Mouse (Mus musculus) erythroid progenitor cell, adult 5-6 weeks (primary cell): Measurements from ENCODE around the gene Tpd52l2. TPM values are rescaled to one million over a fixed set of nuclear protein-coding genes. Genes with fewer than 3 reads are reported as not detected.

Experiments
- ATAC-seq: replicated peaks from 2 replicates; pipeline ENCODE4 v1.8.0; 2016; ENCODE audit warnings: moderate number of reproducible peaks, mild to moderate bottlenecking, moderate TSS enrichment, inconsistent platforms; ENCODE audit not compliant: poor library complexity, low FRiP score, severe bottlenecking
- total RNA-seq, 2 experiments: library from RNA; stranded (forward) in 1 of 2; stranded (reverse) in 1 of 2; fragments of 150-400 nt in 1 of 2; fragments of 186-747, 209-891 nt in 1 of 2; gene quantifications; 2 replicates each; pipeline versions ENCODE4 v1.2.3 to v1.2.4; 2015 to 2017; ENCODE audit warnings: low replicate concordance in 2 of 2

Tpd52l2 gene
- total RNA-seq (2015; ENCODE audit: low replicate concordance) (19.8 and 23.5 TPM in 2 replicates), total RNA-seq (2017; ENCODE audit: low replicate concordance) (45.3 and 90.6 TPM in 2 replicates)

DNA sequence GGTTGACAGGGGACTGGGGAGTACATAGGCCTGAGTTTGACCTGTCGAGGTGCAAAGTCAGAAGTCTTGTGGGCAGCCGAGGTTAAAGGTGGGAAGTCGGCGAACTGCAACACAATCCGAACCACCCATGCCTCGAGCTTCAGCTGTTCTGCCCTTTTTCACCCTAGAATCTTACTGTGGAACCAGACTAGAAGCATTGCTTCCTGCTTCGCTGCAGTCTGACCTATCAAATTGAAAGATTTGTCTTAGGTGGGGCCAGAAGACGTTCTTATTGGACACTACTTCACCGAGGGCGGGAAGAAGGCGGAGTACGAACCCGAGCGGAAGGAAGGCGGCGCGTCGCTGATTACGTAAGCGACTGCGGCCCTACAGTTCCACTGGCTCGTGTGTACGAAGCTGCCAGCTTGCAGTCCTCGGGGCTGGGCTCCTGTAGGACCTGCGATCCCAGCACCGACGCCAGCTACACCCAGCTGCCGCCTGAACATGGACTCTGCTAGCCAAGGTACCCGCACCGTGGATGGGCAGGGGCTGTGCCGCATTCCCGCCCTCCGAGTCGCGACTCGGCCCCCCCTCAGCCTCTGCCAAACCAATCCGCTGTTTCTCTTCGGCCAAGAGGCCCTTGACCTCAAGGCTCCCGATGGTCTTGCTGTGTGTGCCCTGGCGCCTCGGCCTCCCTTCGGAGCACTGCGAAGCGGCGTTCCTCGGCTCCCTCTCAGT, at the start of gene Tpd52l2:
Gene Tpd52l2 (plus strand): TSS at position 312 of the 717 bp plus-strand sequence.
- ATAC-seq, result peak; percentile 89

DNA sequence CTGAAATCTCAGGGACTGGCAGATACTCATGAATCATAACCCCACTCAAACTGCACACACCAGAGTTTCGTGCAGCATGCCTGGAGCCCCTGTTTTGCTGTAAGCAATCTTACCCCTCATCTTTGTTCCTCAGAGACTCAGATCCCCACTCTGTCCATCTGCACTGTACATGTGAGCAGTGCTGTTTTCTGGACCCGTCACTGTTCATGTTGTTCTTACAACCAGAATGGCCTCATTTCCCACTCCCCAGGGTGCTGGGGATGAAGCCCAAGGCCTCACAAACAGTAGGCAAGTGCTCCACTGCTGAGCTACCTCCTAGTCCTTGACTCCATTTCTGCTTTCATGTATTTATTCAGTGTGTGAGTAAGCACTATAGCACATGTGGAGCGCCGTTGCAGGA, 44.8 kb upstream of the Tpd52l2 start:
- ATAC-seq, result no peak

- no peak for ATAC-seq
These were observed 43.7 kb upstream of the Tpd52l2 start for GRCm38 (mm10) chr2:181453274-181453673.

DNA sequence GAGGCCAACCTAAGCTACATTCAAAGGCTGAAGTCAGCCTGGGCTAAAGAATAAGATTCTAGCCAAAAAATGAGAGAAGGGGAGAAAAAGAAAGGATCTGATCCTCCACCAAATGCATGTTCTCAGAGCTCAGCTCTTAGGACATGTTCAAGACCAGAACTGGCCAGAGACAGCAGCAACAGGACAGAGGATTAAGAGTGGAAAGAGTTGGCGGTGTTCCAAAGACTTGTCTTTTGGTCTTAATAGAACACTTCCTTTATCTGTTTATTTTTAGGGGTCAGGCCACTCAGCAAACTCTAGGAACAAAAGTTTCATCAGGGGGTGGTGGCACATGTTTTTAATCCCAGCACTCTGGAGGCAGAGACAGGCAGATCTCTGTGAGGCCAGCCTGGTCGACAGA, 41.0 kb upstream of the Tpd52l2 start:
- no peak for ATAC-seq

DNA sequence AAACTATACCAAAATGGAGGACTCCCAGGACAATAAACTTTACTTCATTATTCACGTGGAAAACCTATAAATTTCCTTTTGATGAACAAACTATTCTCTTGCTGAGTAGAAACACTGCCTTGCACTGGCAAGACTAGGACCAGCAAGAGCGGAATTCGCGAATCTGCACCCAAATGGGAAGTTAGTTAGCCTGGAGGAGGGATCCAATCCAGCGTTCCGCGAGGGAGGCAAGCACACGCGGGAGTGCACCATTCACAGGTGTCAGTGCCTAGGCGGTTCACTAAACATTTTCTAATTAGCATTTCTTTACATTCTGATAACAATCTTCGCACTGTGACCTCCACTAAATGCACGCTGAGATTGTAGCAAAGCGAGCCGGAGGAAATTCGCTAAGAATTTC, 39.1 kb upstream of the Tpd52l2 start:
- ATAC-seq, result no peak

DNA sequence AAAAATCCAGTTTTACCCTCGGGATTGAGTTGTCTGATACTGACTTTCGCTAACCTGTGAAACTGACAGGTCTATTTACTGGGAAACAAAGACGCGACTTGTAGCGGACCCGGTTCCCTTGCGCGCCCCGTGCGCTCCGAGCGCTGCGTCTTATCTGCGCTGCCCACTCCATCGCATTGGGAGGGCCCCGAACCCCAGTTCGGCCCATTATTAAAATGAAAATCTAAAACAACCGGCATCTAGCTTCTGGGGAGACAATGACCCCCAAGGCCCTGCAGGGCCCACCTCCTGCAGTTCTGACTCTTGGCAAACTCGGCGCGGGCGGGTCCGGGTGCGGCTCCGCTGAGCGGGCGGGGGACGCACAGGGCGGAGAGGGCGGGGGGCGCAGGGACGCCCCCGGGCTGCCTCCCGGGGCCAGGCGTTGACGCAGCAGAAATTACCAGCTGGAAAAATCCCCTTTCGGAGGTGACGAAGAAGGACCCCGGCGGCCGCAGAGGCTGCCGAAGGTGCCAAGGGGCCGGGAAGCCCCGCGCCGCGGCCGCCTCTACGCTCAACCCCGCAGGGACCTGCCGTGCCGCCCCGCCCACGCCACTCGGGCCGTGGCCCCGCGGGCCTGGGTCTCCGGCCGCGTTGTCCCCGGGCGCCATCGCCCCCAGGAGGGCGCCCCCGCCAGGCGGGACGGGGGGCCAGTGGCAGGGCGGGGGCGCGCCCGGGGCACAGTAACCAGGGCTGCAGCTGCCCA, 38.4 kb upstream of the Tpd52l2 start:
- ATAC-seq, result no peak

- ATAC-seq, result peak; percentile 36
These were observed 37.7 kb upstream of the Tpd52l2 start, which contains the start of gene Zbtb46 for GRCm38 (mm10) chr2:181459153-181459672. Zbtb46 (minus strand) TSS chr2:181459426.

DNA sequence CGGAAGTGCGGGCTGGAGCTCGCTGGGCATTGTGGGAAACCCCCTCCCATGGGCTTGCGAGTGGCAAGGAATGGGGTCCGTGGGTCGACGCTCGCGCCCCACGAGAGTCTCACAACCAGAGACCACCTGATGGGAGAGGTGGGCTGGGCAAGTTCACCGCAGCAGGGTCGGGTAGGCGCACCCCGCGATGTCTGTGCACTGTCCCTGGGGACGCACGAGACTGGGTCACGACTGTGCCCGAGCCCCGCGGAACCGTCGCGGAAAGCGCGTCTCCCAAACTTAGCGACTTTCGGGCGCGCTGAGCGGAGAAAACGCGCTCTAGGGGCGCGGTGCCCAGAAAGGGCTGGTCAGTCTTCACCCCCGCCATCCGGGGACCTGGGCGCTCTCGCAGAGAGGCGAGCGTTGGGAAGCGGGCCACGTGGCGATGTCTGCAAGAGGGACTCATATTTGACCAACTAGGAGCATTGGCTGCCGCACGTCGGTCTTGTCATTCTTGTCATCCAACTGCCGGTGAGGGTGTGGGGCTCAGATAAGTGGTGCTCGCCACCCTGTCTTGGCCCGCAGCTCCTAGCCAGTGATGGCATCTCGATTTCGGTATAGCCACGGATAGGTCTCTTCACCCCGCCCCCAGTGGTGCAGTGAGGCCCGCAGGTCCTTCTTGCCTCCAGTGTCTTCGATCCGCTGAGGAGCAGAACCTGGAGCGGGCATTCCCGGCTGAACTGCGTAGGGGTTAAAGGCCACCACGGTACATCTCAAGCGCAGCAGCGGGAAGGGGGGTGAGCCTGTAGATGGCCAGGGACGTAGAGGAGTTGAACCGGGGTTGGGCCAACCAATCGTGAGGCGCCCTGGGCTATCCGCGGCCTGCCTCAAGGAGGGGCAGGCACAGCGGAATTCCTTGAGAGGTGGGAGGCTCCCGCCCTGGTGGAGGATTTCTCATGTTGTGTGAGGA, 37.0 kb upstream of the Tpd52l2 start:
- ATAC-seq, result peak; percentile 79

DNA sequence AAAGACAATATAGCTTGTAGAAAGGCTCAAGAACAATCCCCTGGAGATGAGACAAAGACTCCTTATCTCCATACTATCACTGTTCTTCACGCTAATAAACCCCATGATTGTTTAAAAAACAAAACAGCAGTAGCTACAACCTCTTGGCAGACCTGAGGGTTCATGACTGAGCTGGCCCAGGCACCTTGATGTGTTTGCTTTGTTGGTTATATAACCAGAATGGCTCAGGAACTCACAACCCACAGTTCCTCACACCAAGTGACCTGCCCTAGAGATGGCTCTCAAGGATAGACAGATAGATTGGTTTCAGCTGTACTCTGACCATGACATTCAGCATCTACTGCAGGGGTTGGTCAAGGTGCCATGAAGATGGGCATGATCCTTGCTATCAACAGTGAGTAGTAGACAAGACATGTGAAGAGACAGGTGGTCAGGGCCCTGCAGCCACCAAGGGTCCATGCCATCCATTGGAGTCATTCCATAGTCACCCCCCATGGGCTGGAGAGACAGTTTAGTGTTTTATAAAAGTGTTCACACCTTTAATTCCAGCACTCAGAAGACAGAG, 35.3 kb upstream of the Tpd52l2 start:
- no peak for ATAC-seq

- ATAC-seq, result no peak
These were observed 34.3 kb upstream of the Tpd52l2 start for GRCm38 (mm10) chr2:181462604-181463003.

GRCm38 (mm10) chr2:181463008-181463738, 33.8 kb upstream of the Tpd52l2 start:
- ATAC-seq, result peak; percentile 40

DNA sequence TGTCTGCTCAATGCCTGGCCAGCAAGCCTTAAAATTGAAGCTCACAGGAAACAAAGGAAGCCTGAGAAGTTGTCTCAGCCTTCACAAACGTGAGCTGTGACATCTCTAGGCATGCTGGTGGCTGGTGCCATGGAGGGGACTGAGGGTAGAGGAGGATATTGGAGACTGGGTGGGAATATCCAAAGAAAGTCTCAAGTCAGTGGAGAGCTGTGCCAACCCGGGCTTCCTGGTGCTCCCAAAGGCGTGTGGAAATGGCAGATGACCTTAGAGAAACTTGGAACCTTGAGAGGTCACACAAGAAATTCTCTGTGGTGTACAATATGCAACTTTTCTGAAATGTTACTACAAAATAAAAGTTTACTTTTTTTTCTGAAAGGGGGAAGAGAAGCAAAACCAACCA, 31.5 kb upstream of the Tpd52l2 start:
- ATAC-seq, result no peak

- ATAC-seq, result no peak
These were observed 26.7 kb upstream of the Tpd52l2 start for GRCm38 (mm10) chr2:181470285-181470684.

- ATAC-seq, result no peak
These were observed 25.7 kb upstream of the Tpd52l2 start for GRCm38 (mm10) chr2:181471246-181471645.

DNA sequence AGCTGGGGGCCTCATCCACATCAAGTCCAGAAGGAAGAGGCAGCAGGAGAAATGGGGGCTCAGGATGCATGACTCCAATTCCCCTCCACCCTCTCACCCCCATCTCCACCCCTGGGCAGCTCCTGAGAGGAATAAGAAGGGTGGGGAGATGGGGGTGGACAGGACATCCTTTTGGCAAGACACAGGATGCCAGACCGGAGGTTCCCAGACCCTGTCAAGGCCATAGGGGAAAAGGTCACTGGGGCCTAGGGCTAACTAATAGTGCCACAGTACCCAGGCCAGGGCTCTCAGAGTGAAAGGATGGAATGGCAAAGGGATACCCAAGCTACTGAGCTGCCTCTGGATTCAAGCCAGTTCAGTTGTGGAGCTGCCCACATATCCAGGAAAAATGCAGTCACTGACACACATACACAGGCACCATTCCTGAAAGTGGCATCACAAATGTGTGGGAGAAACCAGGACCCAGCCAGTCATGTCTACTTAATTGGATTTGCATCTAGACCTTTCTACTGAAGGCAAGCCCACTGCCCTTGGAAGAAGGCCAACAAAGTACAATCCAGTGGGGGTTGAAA, 24.6 kb upstream of the Tpd52l2 start:
- ATAC-seq, result no peak

- ATAC-seq, result no peak
These were observed 13.8 kb upstream of the Tpd52l2 start for GRCm38 (mm10) chr2:181483120-181483519.

GRCm38 (mm10) chr2:181483562-181484318, 13.2 kb upstream of the Tpd52l2 start:
- ATAC-seq, result peak; percentile 64
